Mouse (Mus musculus) forebrain, embryonic 15.5 days (tissue): Measurements from ENCODE around the gene Pkn2. TPM values are rescaled to one million over a fixed set of nuclear protein-coding genes. Genes with fewer than 3 reads are reported as not detected.
A peak's percentile ranks its signal among the peaks of the same experiment; 100 is the strongest.

Experiments used
- ATAC-seq: fragments of 200-750 bp; cut with Nextera tagmentation; replicated peaks from 2 replicates; pipeline ENCODE4 v1.8.0; 2017; ENCODE audit warnings: mild to moderate bottlenecking, moderate TSS enrichment, moderate library complexity
- H3K27ac ChIP-seq: fragments of 300-500 bp; sonication (generic); replicated peaks from 2 replicates; pipeline ENCODE4 v1.5.1; 2015; ENCODE audit warnings: mild to moderate bottlenecking, inconsistent platforms
- H3K27me3 ChIP-seq: fragments of 300-500 bp; sonication (generic); 2 replicates; pipeline ENCODE4 v1.6.1; 2015; ENCODE audit warnings: inconsistent platforms
- H3K36me3 ChIP-seq: fragments of 300-500 bp; sonication (generic); 2 replicates; pipeline ENCODE4 v1.6.1; 2015; ENCODE audit warnings: mild to moderate bottlenecking, inconsistent platforms
- H3K4me1 ChIP-seq: fragments of 300-500 bp; sonication (generic); 2 replicates; pipeline ENCODE4 v1.6.1; 2015; ENCODE audit warnings: inconsistent platforms
- H3K4me2 ChIP-seq: fragments of 300-500 bp; sonication (generic); replicated peaks from 2 replicates; pipeline ENCODE4 v1.6.1; 2015; ENCODE audit warnings: mild to moderate bottlenecking, inconsistent platforms
- H3K4me3 ChIP-seq: fragments of 300-500 bp; sonication (generic); 2 replicates; pipeline ENCODE4 v1.5.1; 2015; ENCODE audit warnings: mild to moderate bottlenecking, inconsistent platforms
- H3K9ac ChIP-seq: fragments of 300-500 bp; sonication (generic); replicated peaks from 2 replicates; pipeline ENCODE4 v1.6.1; 2015; ENCODE audit warnings: mild to moderate bottlenecking, inconsistent platforms
- H3K9me3 ChIP-seq: fragments of 300-500 bp; sonication (generic); 2 replicates; pipeline ENCODE4 v1.6.1; 2016; ENCODE audit warnings: inconsistent platforms
- WGBS: fragments of 180-500 bp; shearing (Covaris S2); methylation state at CpG from one replicate; pipeline ENCODE4 v1.1.7; 2015; ENCODE audit warnings: mixed read lengths; 5-methylcytosine and 5-hydroxymethylcytosine counted together
- polyA plus RNA-seq: library from polyadenylated mRNA; unstranded; fragments of >200 nt; fragmentation: Nextera tagmentation; extraction: Ambion mirVana; gene quantifications from 2 replicates; pipeline ENCODE4 v1.2.1, GENCODE M21; 2015

Pkn2 gene
- polyA plus RNA-seq, 1 experiment from 2014 or later = 34.2 TPM

GRCm38 (mm10) chr3:142760356-142760755 lies 121.4 kb downstream of the Pkn2 start:
- no peak overlapping the region for H3K9ac ChIP-seq
- no peak overlapping the region for H3K4me2 ChIP-seq
- no peaks in the 10 kb centered on the region for H3K36me3 ChIP-seq
- WGBS = 66% methylated on average over 6 of the region's 6 CpGs
- H3K4me1 ChIP-seq = 0 out of 2 replicates have a peak, but pooled peaks cover 4% of the 10 kb centered on the region
- H3K9me3 ChIP-seq = no peaks in the 10 kb centered on the region
- H3K27ac ChIP-seq = no peak overlapping the region
- no peak overlapping the region for H3K4me3 ChIP-seq
- no peak for ATAC-seq
- H3K27me3 ChIP-seq = no peaks in the 10 kb centered on the region

- no peaks in the 10 kb centered on the region for H3K36me3 ChIP-seq
- no peak overlapping the region for H3K4me2 ChIP-seq
- no peak overlapping the region for H3K27ac ChIP-seq
- no peaks in the 10 kb centered on the region for H3K27me3 ChIP-seq
- H3K4me3 ChIP-seq = no peak overlapping the region
- no peak for ATAC-seq
- H3K9ac ChIP-seq = no peak overlapping the region
- no peaks in the 10 kb centered on the region for H3K4me1 ChIP-seq
- H3K9me3 ChIP-seq = no peaks in the 10 kb centered on the region
- WGBS = 88% methylated on average over 7 of the region's 7 CpGs
These were observed 123.2 kb downstream of the Pkn2 start for GRCm38 (mm10) chr3:142758593-142758992.

- Histone ChIP-seq H3K9me3 (no peaks in the 10 kb centered on the region), H3K4me3 (no peak overlapping the region), H3K27ac (no peak overlapping the region), H3K36me3 (no peaks in the 10 kb centered on the region), H3K27me3 (no peaks in the 10 kb centered on the region), H3K9ac (no peak overlapping the region), H3K4me1 (no peaks in the 10 kb centered on the region), H3K4me2 (no peak overlapping the region)
- no peak for ATAC-seq
- 75% methylated on average over 12 of the region's 12 CpGs for WGBS
These were observed 124.0 kb downstream of the Pkn2 start for GRCm38 (mm10) chr3:142757841-142758240.

GRCm38 (mm10) chr3:142755132-142755867 lies 126.5 kb downstream of the Pkn2 start:
- Histone ChIP-seq H3K4me1 (no peaks in the 10 kb centered on the region), H3K9ac (no peak overlapping the region), H3K27ac (no peak overlapping the region), H3K4me3 (no peak overlapping the region), H3K9me3 (no peaks in the 10 kb centered on the region), H3K36me3 (no peaks in the 10 kb centered on the region), H3K4me2 (no peak overlapping the region), H3K27me3 (no peaks in the 10 kb centered on the region)
- 78% methylated on average over 18 of the region's 18 CpGs for WGBS
- ATAC-seq = no peak

- 83% methylated on average over 16 of the region's 16 CpGs for WGBS
- no peak overlapping the region for H3K27ac ChIP-seq
These were observed 132.7 kb downstream of the Pkn2 start for GRCm38 (mm10) chr3:142749131-142749530.

GRCm38 (mm10) chr3:142747673-142748072 lies 134.1 kb downstream of the Pkn2 start:
- H3K9ac ChIP-seq = no peak overlapping the region
- no peaks in the 10 kb centered on the region for H3K36me3 ChIP-seq
- H3K4me3 ChIP-seq = no peak overlapping the region
- H3K27ac ChIP-seq = no peak overlapping the region
- ATAC-seq = no peak
- H3K27me3 ChIP-seq = no peaks in the 10 kb centered on the region
- 94% methylated on average over 7 of the region's 7 CpGs for WGBS
- no peaks in the 10 kb centered on the region for H3K9me3 ChIP-seq
- H3K4me1 ChIP-seq = no peaks in the 10 kb centered on the region
- no peak overlapping the region for H3K4me2 ChIP-seq

More at GRCm38 (mm10) chr3:142749131-142749530, 132.7 kb downstream of the Pkn2 start:
- ATAC-seq = no peak
- no peaks in the 10 kb centered on the region for H3K27me3 ChIP-seq
- no peak overlapping the region for H3K9ac ChIP-seq
- no peak overlapping the region for H3K4me3 ChIP-seq
- no peaks in the 10 kb centered on the region for H3K9me3 ChIP-seq
- no peak overlapping the region for H3K4me2 ChIP-seq
- no peaks in the 10 kb centered on the region for H3K36me3 ChIP-seq
- H3K4me1 ChIP-seq = no peaks in the 10 kb centered on the region

GRCm38 (mm10) chr3:142745076-142745475 lies 136.7 kb downstream of the Pkn2 start:
- no peak for ATAC-seq
- Histone ChIP-seq H3K9ac (no peak overlapping the region), H3K27ac (no peak overlapping the region), H3K4me3 (no peak overlapping the region), H3K4me2 (no peak overlapping the region), H3K27me3 (no peaks in the 10 kb centered on the region), H3K4me1 (no peaks in the 10 kb centered on the region), H3K9me3 (no peaks in the 10 kb centered on the region), H3K36me3 (no peaks in the 10 kb centered on the region)
- 90% methylated on average over 2 of the region's 2 CpGs for WGBS

GRCm38 (mm10) chr3:142743973-142744898 lies 137.6 kb downstream of the Pkn2 start:
- ATAC-seq = peak; percentile 54
- H3K9ac ChIP-seq = no peak overlapping the region
- H3K4me3 ChIP-seq = no peak overlapping the region
- no peaks in the 10 kb centered on the region for H3K27me3 ChIP-seq
- 62% methylated on average over 21 of the region's 21 CpGs for WGBS
- no peaks in the 10 kb centered on the region for H3K4me1 ChIP-seq
- no peaks in the 10 kb centered on the region for H3K9me3 ChIP-seq
- no peak overlapping the region for H3K27ac ChIP-seq
- no peak overlapping the region for H3K4me2 ChIP-seq
- H3K36me3 ChIP-seq = no peaks in the 10 kb centered on the region

Other genes with a start within 250 kb of the Pkn2 start
- gene Kyat3, start 181.0 kb downstream of the Pkn2 start, polyA plus RNA-seq = 5.2 and 5.3 TPM in 2 replicates
- gene Gtf2b, start 117.0 kb downstream of the Pkn2 start, polyA plus RNA-seq = 91.7 and 93.1 TPM in 2 replicates